Mouse (Mus musculus) lung, embryonic 15.5 days (tissue): ENCODE data around the gene Pgk1. TPM values are rescaled to one million over a fixed set of nuclear protein-coding genes. Genes with fewer than 3 reads are reported as not detected.
"Not testable (repeated sequence)": the region's sequence is repeated elsewhere in the genome, so short reads cannot be mapped to it uniquely, and the experiment has no call there.

Source experiments
- ATAC-seq: fragments of 200-750 bp; cut with Nextera tagmentation; 2 replicates; pipeline ENCODE4 v1.8.0; 2017; ENCODE audit warnings: moderate number of reproducible peaks, borderline replicate concordance; ENCODE audit not compliant: low FRiP score, low TSS enrichment; ENCODE audit errors: extremely low read depth
- H3K27ac ChIP-seq: fragments of 300-500 bp; sonication (generic); 2 replicates; pipeline ENCODE4 v1.5.1; 2015; ENCODE audit warnings: moderate library complexity, mild to moderate bottlenecking, inconsistent platforms
- H3K27me3 ChIP-seq: fragments of 300-500 bp; sonication (generic); 2 replicates; pipeline ENCODE4 v1.6.1; 2015; ENCODE audit warnings: inconsistent platforms
- H3K36me3 ChIP-seq: fragments of 300-500 bp; sonication (generic); 2 replicates; pipeline ENCODE4 v1.6.1; 2015; ENCODE audit warnings: inconsistent platforms
- H3K4me1 ChIP-seq: fragments of 300-500 bp; sonication (generic); 2 replicates; pipeline ENCODE4 v1.6.1; 2015; ENCODE audit warnings: inconsistent platforms
- H3K4me2 ChIP-seq: fragments of 300-500 bp; sonication (generic); 2 replicates; pipeline ENCODE4 v1.6.1; 2015; ENCODE audit warnings: inconsistent platforms, mild to moderate bottlenecking, moderate library complexity
- H3K4me3 ChIP-seq: fragments of 300-500 bp; sonication (generic); 2 replicates; pipeline ENCODE4 v1.5.1; 2015; ENCODE audit warnings: mild to moderate bottlenecking, inconsistent platforms
- H3K9ac ChIP-seq: fragments of 300-500 bp; sonication (generic); 2 replicates; pipeline ENCODE4 v1.6.1; 2015; ENCODE audit warnings: inconsistent platforms
- H3K9me3 ChIP-seq: fragments of 300-500 bp; sonication (generic); 2 replicates; pipeline ENCODE4 v1.6.1; 2016; ENCODE audit warnings: inconsistent platforms
- WGBS: fragments of 180-500 bp; shearing (Covaris S2); methylation state at CpG from one replicate; pipeline ENCODE4 v1.1.7; 2015; 5-methylcytosine and 5-hydroxymethylcytosine counted together
- polyA plus RNA-seq: library from polyadenylated mRNA; unstranded; fragments of >200 nt; fragmentation: Nextera tagmentation; extraction: Ambion mirVana; gene quantifications from 2 replicates; pipeline ENCODE4 v1.2.1, GENCODE M21; 2015

Pgk1 gene
- polyA plus RNA-seq, 1 experiment from 2014 or later: 301 TPM

- peak overlapping the region; percentile 47 for H3K4me2 ChIP-seq
- no peaks in the 10 kb centered on the region for H3K36me3 ChIP-seq
- ATAC-seq: peak; percentile 27; the same call in 1 of the 2 replicates
- no peaks in the 10 kb centered on the region for H3K4me1 ChIP-seq
- H3K4me3 ChIP-seq: peak overlapping the region; percentile 28
- peaks cover 4% of the 10 kb centered on the region; the same call in 1 of the 2 replicates for H3K27me3 ChIP-seq
- H3K9ac ChIP-seq: no peak overlapping the region
- 46% methylated on average over 5 of the region's 6 CpGs for WGBS
- H3K9me3 ChIP-seq: no peaks in the 10 kb centered on the region
- no peak overlapping the region for H3K27ac ChIP-seq
Observed at GRCm38 (mm10) chrX:106171853-106172154, 15.1 kb upstream of the Pgk1 start.

- Histone ChIP-seq H3K9ac (no peak overlapping the region), H3K9me3 (no peaks in the 10 kb centered on the region), H3K4me1 (no peaks in the 10 kb centered on the region), H3K27me3 (no peaks in the 10 kb centered on the region), H3K27ac (no peak overlapping the region), H3K4me3 (no peak overlapping the region), H3K4me2 (no peak overlapping the region), H3K36me3 (no peaks in the 10 kb centered on the region)
- 59% methylated on average over 9 of the region's 9 CpGs for WGBS
- ATAC-seq: no peak
Observed at GRCm38 (mm10) chrX:106176331-106176730, 10.6 kb upstream of the Pgk1 start.

DNA sequence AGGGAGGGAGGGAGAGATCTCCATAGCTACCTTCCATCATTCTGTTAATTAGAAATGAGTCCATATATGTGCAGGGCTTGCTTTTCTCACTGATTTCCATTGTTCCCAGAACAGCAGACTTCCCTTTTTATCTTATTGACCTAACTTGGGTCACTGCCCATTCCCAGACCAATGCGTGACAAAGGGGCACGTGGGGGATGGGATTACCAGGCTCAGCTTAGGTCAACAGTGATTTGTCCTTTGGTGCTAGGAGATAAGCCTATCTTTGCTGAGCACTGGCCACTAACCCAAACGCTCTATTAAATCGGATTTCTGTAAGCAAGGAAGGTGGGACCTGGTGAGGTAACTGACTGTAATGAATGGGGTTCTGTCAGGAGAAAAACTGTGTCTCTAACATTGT lies 2.6 kb upstream of the Pgk1 start:
- Histone ChIP-seq H3K9me3 (no peaks in the 10 kb centered on the region), H3K27me3 (no peaks in the 10 kb centered on the region), H3K9ac (no peak overlapping the region), H3K4me2 (no peak overlapping the region), H3K4me3 (no peak overlapping the region), H3K4me1 (0 out of 2 replicates have a peak, but pooled peaks cover 12% of the 10 kb centered on the region), H3K36me3 (no peaks in the 10 kb centered on the region), H3K27ac (no peak overlapping the region)
- ATAC-seq: no peak
- WGBS: 44% methylated on average over 4 of the region's 4 CpGs

DNA sequence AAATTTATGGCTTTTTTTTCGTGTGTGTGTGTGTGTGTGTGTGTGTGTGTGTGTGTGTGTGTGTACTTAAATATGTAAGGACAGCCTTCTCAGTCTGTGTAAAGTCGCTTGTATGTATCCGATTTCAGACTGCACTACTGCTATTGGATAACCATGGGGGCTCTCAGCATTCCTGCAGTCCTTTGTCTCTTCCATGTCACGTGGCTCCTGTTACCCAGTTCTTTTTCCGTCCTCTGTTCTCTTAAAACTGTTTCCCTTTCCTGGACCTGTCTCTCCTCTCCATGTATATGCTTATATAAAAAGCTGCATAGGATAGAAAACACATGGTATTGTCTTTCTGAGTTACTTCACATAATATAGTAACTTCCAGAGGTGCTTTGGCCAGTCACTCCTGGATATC lies 1.2 kb upstream of the Pgk1 start:
- Histone ChIP-seq H3K9me3 (no peaks in the 10 kb centered on the region), H3K4me2 (peak overlapping the region; percentile 46; the same call in 1 of the 2 replicates), H3K36me3 (no peaks in the 10 kb centered on the region), H3K27me3 (no peaks in the 10 kb centered on the region), H3K27ac (peak overlapping the region; percentile 91), H3K4me1 (0 out of 2 replicates have a peak, but pooled peaks cover 15% of the 10 kb centered on the region), H3K9ac (no peak overlapping the region), H3K4me3 (no peak overlapping the region)
- 17% methylated on average over 5 of the region's 5 CpGs for WGBS
- ATAC-seq: peak; percentile 28; the same call in 1 of the 2 replicates

DNA sequence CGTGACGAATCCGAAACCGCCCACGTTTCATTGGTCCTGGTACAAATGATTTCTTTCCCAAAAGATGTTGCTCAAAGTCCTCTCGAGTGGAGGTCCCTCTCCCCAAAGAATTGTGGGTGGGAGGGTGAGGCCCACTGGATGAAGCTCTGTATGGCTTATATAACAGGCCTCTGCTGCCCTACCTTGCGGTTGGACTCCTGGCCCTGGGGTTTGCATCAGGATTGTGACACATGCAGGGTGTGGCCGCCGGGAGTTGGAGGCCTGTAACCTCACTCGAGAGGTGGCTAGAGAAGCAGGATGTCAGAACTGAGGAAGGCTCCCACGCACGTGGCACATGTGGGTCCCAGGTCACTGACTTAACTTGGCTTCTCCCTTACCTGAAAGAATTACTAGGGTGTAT lies 837 bp downstream of the Pgk1 start:
- peak overlapping the region; percentile 48 for H3K9ac ChIP-seq
- H3K27ac ChIP-seq: peak overlapping the region; percentile 71
- no peaks in the 10 kb centered on the region for H3K36me3 ChIP-seq
- WGBS: 12% methylated on average over 12 of the region's 12 CpGs
- no peaks in the 10 kb centered on the region for H3K9me3 ChIP-seq
- H3K4me2 ChIP-seq: peak overlapping the region; percentile 58
- no peak for ATAC-seq
- H3K4me1 ChIP-seq: 0 out of 2 replicates have a peak, but pooled peaks cover 15% of the 10 kb centered on the region
- peak overlapping the region; percentile 55 for H3K4me3 ChIP-seq
- no peaks in the 10 kb centered on the region for H3K27me3 ChIP-seq

DNA sequence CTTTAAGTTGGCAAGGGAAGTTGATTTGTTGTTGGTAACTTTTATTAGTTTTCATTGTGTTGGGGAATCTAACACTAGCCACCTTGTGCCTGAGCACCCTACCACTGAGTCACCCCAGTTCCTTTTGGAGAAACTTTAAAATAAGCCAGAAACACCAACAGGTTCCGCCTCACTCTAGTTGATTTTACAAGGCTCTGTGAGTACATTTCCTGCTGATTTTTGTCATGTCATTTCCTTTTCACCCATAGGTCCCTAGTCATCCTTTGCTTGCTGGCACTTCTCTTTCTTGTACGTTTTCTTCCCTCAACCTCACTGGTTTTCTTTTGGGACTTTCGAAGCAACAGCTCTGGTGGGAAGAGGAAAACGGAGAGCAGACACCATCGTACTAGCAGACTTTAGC lies 2.5 kb downstream of the Pgk1 start:
- Histone ChIP-seq H3K27ac (no peak overlapping the region), H3K36me3 (0 out of 2 replicates have a peak, but pooled peaks cover 7% of the 10 kb centered on the region), H3K4me1 (0 out of 2 replicates have a peak, but pooled peaks cover 15% of the 10 kb centered on the region), H3K4me2 (peak overlapping the region; percentile 58), H3K4me3 (peak overlapping the region; percentile 55), H3K9me3 (no peaks in the 10 kb centered on the region), H3K9ac (no peak overlapping the region), H3K27me3 (no peaks in the 10 kb centered on the region)
- WGBS: 58% methylated on average over 5 of the region's 5 CpGs
- ATAC-seq: no peak

GRCm38 (mm10) chrX:106190091-106190490 lies 3.2 kb downstream of the Pgk1 start:
- H3K4me1 ChIP-seq: 0 out of 2 replicates have a peak, but pooled peaks cover 15% of the 10 kb centered on the region
- peaks cover 10% of the 10 kb centered on the region; the same call in 1 of the 2 replicates for H3K36me3 ChIP-seq
- no peak overlapping the region for H3K4me3 ChIP-seq
- no peak for ATAC-seq
- no peak overlapping the region for H3K27ac ChIP-seq
- no peak overlapping the region for H3K4me2 ChIP-seq
- WGBS: 47% methylated on average over 4 of the region's 4 CpGs
- H3K9ac ChIP-seq: no peak overlapping the region
- H3K9me3 ChIP-seq: no peaks in the 10 kb centered on the region
- no peaks in the 10 kb centered on the region for H3K27me3 ChIP-seq

DNA sequence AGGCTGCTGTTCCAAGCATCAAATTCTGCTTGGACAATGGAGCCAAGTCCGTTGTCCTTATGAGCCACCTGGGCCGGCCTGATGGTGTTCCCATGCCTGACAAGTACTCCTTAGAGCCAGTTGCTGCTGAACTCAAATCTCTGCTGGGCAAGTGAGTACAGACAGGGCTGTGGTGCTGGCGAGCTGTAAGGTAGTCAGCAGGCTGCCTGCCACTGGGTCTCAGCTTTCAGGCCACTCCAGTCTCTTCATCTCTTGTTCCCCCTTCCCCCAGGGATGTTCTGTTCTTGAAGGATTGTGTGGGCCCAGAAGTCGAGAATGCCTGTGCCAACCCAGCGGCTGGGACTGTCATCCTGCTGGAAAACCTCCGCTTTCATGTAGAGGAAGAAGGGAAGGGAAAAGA lies 7.5 kb downstream of the Pgk1 start:
- H3K4me2 ChIP-seq, H3K4me3 ChIP-seq, H3K4me1 ChIP-seq, ATAC-seq, H3K9ac ChIP-seq, H3K27ac ChIP-seq, H3K9me3 ChIP-seq, H3K27me3 ChIP-seq: not testable (repeated sequence)
- 83% methylated on average over 6 of the region's 6 CpGs for WGBS
- H3K36me3 ChIP-seq: peaks cover 30% of the 10 kb centered on the region

GRCm38 (mm10) chrX:106197308-106197707 lies 10.4 kb downstream of the Pgk1 start:
- H3K4me2 ChIP-seq: no peak overlapping the region
- no peak overlapping the region for H3K27ac ChIP-seq
- H3K4me3 ChIP-seq: no peak overlapping the region
- H3K36me3 ChIP-seq: peaks cover 49% of the 10 kb centered on the region
- no peaks in the 10 kb centered on the region for H3K4me1 ChIP-seq
- H3K27me3 ChIP-seq: no peaks in the 10 kb centered on the region
- no peak for ATAC-seq
- no peak overlapping the region for H3K9ac ChIP-seq
- H3K9me3 ChIP-seq: no peaks in the 10 kb centered on the region
- 67% methylated on average over 5 of the region's 5 CpGs for WGBS

GRCm38 (mm10) chrX:106198904-106199303 lies 12.0 kb downstream of the Pgk1 start:
- Histone ChIP-seq H3K9me3 (no peaks in the 10 kb centered on the region), H3K36me3 (peaks cover 47% of the 10 kb centered on the region)
- 76% methylated on average over 5 of the region's 5 CpGs for WGBS

GRCm38 (mm10) chrX:106209100-106209499 lies 22.2 kb downstream of the Pgk1 start:
- Histone ChIP-seq H3K9ac (no peak overlapping the region), H3K27me3 (no peaks in the 10 kb centered on the region), H3K4me1 (no peaks in the 10 kb centered on the region), H3K9me3 (no peaks in the 10 kb centered on the region), H3K4me3 (no peak overlapping the region), H3K27ac (no peak overlapping the region), H3K4me2 (no peak overlapping the region), H3K36me3 (no peaks in the 10 kb centered on the region)
- 84% methylated on average over 2 of the region's 2 CpGs for WGBS
- no peak for ATAC-seq

More at GRCm38 (mm10) chrX:106198904-106199303, 12.0 kb downstream of the Pgk1 start:
- no peaks in the 10 kb centered on the region for H3K27me3 ChIP-seq
- H3K4me3 ChIP-seq: no peak overlapping the region
- no peak for ATAC-seq
- no peak overlapping the region for H3K27ac ChIP-seq
- H3K4me1 ChIP-seq: no peaks in the 10 kb centered on the region
- no peak overlapping the region for H3K9ac ChIP-seq
- no peak overlapping the region for H3K4me2 ChIP-seq

DNA sequence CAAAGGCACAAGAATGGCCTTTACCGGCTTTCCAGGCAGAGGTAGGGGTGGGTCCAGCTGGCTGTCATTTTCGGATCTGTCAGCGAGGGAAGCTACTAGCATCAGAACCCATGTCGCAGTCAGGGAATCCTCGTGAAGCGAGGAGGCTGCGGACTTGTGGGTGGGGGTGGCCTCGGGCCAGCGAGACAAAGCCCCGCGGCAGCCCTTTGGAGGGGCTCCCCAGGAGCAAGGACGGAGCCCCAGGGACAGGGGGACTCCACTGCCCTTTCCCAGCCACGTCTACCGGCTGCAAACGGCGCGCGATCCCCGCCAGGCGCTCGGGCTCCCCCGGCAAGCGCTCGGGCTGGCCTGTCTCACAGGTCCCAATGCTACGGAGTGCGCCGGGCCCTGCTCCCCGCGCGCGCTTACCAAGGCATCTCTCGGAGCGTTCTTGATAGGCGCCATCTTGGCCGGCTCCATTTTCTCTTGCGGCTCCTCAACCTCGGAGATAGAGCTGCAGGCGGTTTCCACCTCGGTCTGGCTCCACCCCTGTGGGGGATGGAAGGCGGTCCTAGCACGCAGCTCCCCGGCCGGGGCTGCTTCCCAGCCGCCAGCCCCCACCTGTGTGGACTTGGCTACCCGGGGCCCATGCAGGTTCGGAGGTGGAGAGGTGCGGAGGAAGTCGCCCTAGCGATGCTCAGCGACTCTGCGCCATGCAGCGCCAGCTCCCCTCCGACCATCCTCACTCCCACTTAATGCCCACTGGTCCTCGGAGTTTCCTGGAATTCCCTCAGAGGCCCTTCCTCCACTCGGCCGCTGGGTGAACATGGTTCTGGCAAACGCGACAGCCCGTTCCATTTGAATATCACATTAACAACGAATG lies 32.5 kb downstream of the Pgk1 start:
- WGBS: 25% methylated on average over 51 of the region's 60 CpGs
- no peaks in the 10 kb centered on the region for H3K36me3 ChIP-seq
- H3K27ac ChIP-seq: peak overlapping the region; percentile 50
- no peaks in the 10 kb centered on the region for H3K9me3 ChIP-seq
- peak overlapping the region; percentile 61 for H3K4me3 ChIP-seq
- H3K4me1 ChIP-seq: no peaks in the 10 kb centered on the region
- peak overlapping the region; percentile 62 for H3K9ac ChIP-seq
- ATAC-seq: peak; percentile 98
- H3K27me3 ChIP-seq: no peaks in the 10 kb centered on the region
- peak overlapping the region; percentile 59 for H3K4me2 ChIP-seq
